Mouse (Mus musculus) thymus, adult 2 months (tissue): ENCODE results near the gene Rab11fip4. TPM values are rescaled to one million over a fixed set of nuclear protein-coding genes. Genes with fewer than 3 reads are reported as not detected.

ENCODE experiments used
- DNase-seq: peaks from one replicate; pipeline ENCODE4 v3.0.0; 2021
- H3K27ac ChIP-seq: fragments of 200-500 bp; 2 replicates; pipeline ENCODE4 v1.5.1; 2012; ENCODE audit warnings: low read length, control low read depth; ENCODE audit not compliant: control insufficient read depth, insufficient read depth
- H3K27me3 ChIP-seq: fragments of 200-500 bp; 2 replicates; pipeline ENCODE4 v1.6.1; 2012; ENCODE audit warnings: mild to moderate bottlenecking, low read length, moderate library complexity, mixed read lengths; ENCODE audit not compliant: control insufficient read depth, insufficient read depth
- H3K36me3 ChIP-seq: fragments of 200-500 bp; 2 replicates; pipeline ENCODE4 v1.6.1; 2012; ENCODE audit warnings: mild to moderate bottlenecking, low read length, moderate library complexity; ENCODE audit not compliant: control insufficient read depth, insufficient read depth
- H3K4me1 ChIP-seq: fragments of 200-500 bp; replicated peaks from 2 replicates; pipeline ENCODE4 v1.6.1; 2012; ENCODE audit warnings: low read length; ENCODE audit not compliant: control insufficient read depth, insufficient read depth
- H3K4me3 ChIP-seq: fragments of 200-500 bp; 2 replicates; pipeline ENCODE4 v1.5.1; 2012; ENCODE audit warnings: mild to moderate bottlenecking, low read length, control low read depth, moderate library complexity; ENCODE audit not compliant: control insufficient read depth, insufficient read depth
- CTCF ChIP-seq: fragments of 200-500 bp; IDR thresholded peaks from 2 replicates; pipeline ENCODE4 v1.5.1; 2012; ENCODE audit warnings: mild to moderate bottlenecking, control low read depth, low read length, moderate library complexity, borderline replicate concordance; ENCODE audit not compliant: control insufficient read depth, poor library complexity, insufficient read depth; ENCODE audit errors: extremely low read depth
- POLR2A ChIP-seq: fragments of 200-500 bp; IDR thresholded peaks from 2 replicates; pipeline ENCODE4 v1.6.1; 2012; ENCODE audit warnings: mild to moderate bottlenecking, low read length, control low read depth, moderate library complexity; ENCODE audit not compliant: control insufficient read depth, poor library complexity, insufficient read depth; ENCODE audit errors: extremely low read depth
- WGBS: fragments of 180-500 bp; shearing (Covaris S2); methylation state at CpG from one replicate; pipeline ENCODE4 v1.1.7; 2018; 5-methylcytosine and 5-hydroxymethylcytosine counted together
- polyA plus RNA-seq: library from polyadenylated mRNA; depleted of rRNA; stranded (reverse); fragments of >200 nt; gene quantifications from 2 replicates; pipeline ENCODE4 v1.2.3, GENCODE M21; 2012

The Rab11fip4 gene
- polyA plus RNA-seq, 1 experiment: 36.8 TPM

GRCm38 (mm10) chr11:79623029-79623428 lies 32.0 kb downstream of the Rab11fip4 start:
- Histone ChIP-seq H3K27me3 (no peaks in the 10 kb centered on the region), H3K36me3 (no peaks in the 10 kb centered on the region; the same call in 1 of the 2 replicates), H3K4me1 (peaks cover 20% of the 10 kb centered on the region), H3K4me3 (no peak overlapping the region), H3K27ac (no peak overlapping the region)
- no peak for DNase-seq
- TF ChIP-seq CTCF (no peak), POLR2A (no peak)
- WGBS: 53% methylated on average over 5 of the region's 5 CpGs

- Histone ChIP-seq H3K36me3 (no peaks in the 10 kb centered on the region; the same call in 1 of the 2 replicates), H3K27ac (no peak overlapping the region), H3K4me3 (no peak overlapping the region), H3K4me1 (peaks cover 7% of the 10 kb centered on the region), H3K27me3 (no peaks in the 10 kb centered on the region)
- WGBS: 37% methylated on average over 4 of the region's 4 CpGs
- peak; percentile 74 for DNase-seq
- peak; percentile 95 for TF ChIP-seq CTCF
- no peak for TF ChIP-seq POLR2A
Measured at GRCm38 (mm10) chr11:79624801-79625302, 33.8 kb downstream of the Rab11fip4 start.

GRCm38 (mm10) chr11:79628716-79629115 lies 37.7 kb downstream of the Rab11fip4 start:
- H3K4me3 ChIP-seq: no peak overlapping the region
- no peak overlapping the region for H3K27ac ChIP-seq
- no peak for DNase-seq
- H3K4me1 ChIP-seq: peaks cover 19% of the 10 kb centered on the region
- no peak for TF ChIP-seq POLR2A
- no peak for TF ChIP-seq CTCF
- no peaks in the 10 kb centered on the region for H3K27me3 ChIP-seq
- H3K36me3 ChIP-seq: no peaks in the 10 kb centered on the region
- 54% methylated on average over 3 of the region's 3 CpGs for WGBS

- H3K27ac ChIP-seq: no peak overlapping the region
- H3K4me1 ChIP-seq: peaks cover 19% of the 10 kb centered on the region
- H3K36me3 ChIP-seq: no peaks in the 10 kb centered on the region
- DNase-seq: no peak
- no peaks in the 10 kb centered on the region for H3K27me3 ChIP-seq
- WGBS: 91% methylated on average over 7 of the region's 7 CpGs
- no peak overlapping the region for H3K4me3 ChIP-seq
- TF ChIP-seq POLR2A: no peak
- TF ChIP-seq CTCF: no peak
Measured at GRCm38 (mm10) chr11:79629752-79630374, 38.9 kb downstream of the Rab11fip4 start.

- H3K27me3 ChIP-seq: no peaks in the 10 kb centered on the region
- no peaks in the 10 kb centered on the region for H3K36me3 ChIP-seq
- H3K4me1 ChIP-seq: peaks cover 19% of the 10 kb centered on the region
- H3K27ac ChIP-seq: no peak overlapping the region
- DNase-seq: no peak
- WGBS: 83% methylated on average over 6 of the region's 6 CpGs
- H3K4me3 ChIP-seq: no peak overlapping the region
- TF ChIP-seq POLR2A (no peak), CTCF (no peak)
Measured at GRCm38 (mm10) chr11:79630521-79630920, 39.5 kb downstream of the Rab11fip4 start.

- Histone ChIP-seq H3K27ac (no peak overlapping the region), H3K36me3 (no peaks in the 10 kb centered on the region), H3K27me3 (no peaks in the 10 kb centered on the region), H3K4me1 (peaks cover 19% of the 10 kb centered on the region), H3K4me3 (no peak overlapping the region)
- DNase-seq: no peak
- 96% methylated on average over 8 of the region's 8 CpGs for WGBS
- TF ChIP-seq POLR2A (no peak), CTCF (no peak)
Measured at GRCm38 (mm10) chr11:79633366-79633765, 42.4 kb downstream of the Rab11fip4 start.
